In genomic region chr9:105522063-105522462, GRCm38 (mm10) we compare ENCODE assay signal across 14 mouse cellular contexts. TPM values are rescaled to one million over a fixed set of nuclear protein-coding genes. Genes with fewer than 3 reads are reported as not detected.
A peak's percentile ranks its signal among the peaks of the same experiment; 100 is the strongest.
DNase-seq lines count a peak whose midpoint lies in the region; ATAC-seq lines count a peak whose summit lies in the region.
"Had no signal": no experiment of that assay in that cellular context is flagged by ENCODE, and none has a peak within 500 bp of the region (broad histone marks: within the 10 kb centered on the region; RNA-seq: fewer than 3 reads in every experiment).

No protein-coding gene starts in this region.

- peaks cover 7% of the 10 kb centered on the region for H3K4me1 ChIP-seq in lung, embryonic 16.5 days (replicated peaks; ENCODE audit: control insufficient read depth, insufficient read depth, low read length)
- H3K4me1 ChIP-seq in megakaryocyte, embryonic 14.5 days: peaks cover 71% of the 10 kb centered on the region

- H3K27ac ChIP-seq in lung, embryonic 16.5 days (ENCODE audit: low read length): peak overlapping the region; percentile 56
- H3K27ac ChIP-seq: kidney, embryonic 15.5 days; limb, embryonic 12.5 days had no signal

- peak; percentile 84 for DNase-seq in heart, adult 11 months
- no peak for DNase-seq in heart, postnatal 36 days
- no peak for DNase-seq in lung, postnatal 25 days (ENCODE audit: low spot score)
- DNase-seq in frontal cortex, postnatal 10 days (ENCODE audit: low spot score in 2 of 2): no peak
- DNase-seq in left cerebral cortex, adult 9 months (ENCODE audit: low spot score in 2 of 2): no peak
- DNase-seq: right cerebral cortex, postnatal 25 days; thymus, adult 2 months had no signal

- WGBS in lung, embryonic 16.5 days: 27% methylated on average over 3 of the region's 3 CpGs

- no peaks in the 10 kb centered on the region for H3K27me3 ChIP-seq in lung, embryonic 16.5 days (ENCODE audit: control insufficient read depth, insufficient read depth, low read depth, low read length)
- no peaks in the 10 kb centered on the region for H3K27me3 ChIP-seq in megakaryocyte, embryonic 14.5 days (replicated peaks)
- H3K27me3 ChIP-seq: kidney, embryonic 15.5 days had no signal

- peak; percentile 64; the same call in 1 of the 2 replicates for ATAC-seq in lung, embryonic 16.5 days (ENCODE audit: low read depth)
- ATAC-seq in common myeloid progenitor, adult 5-6 weeks (replicated peaks; ENCODE audit: low read depth, poor library complexity, severe bottlenecking): peak; percentile 37
- ATAC-seq: activated CD4-positive, CD25-positive, alpha-beta regulatory T cell, adult 4 months; CD4-positive, CD25-positive, alpha-beta regulatory T cell, adult 4 months had no signal

- no peak overlapping the region; the same call in 1 of the 2 replicates for H3K4me2 ChIP-seq in lung, embryonic 16.5 days (ENCODE audit: low read depth, low read length)
- H3K4me2 ChIP-seq: limb, embryonic 12.5 days had no signal

- H3K9ac ChIP-seq in lung, embryonic 16.5 days (ENCODE audit: low read length): no peak overlapping the region
- H3K9ac ChIP-seq: kidney, embryonic 15.5 days; limb, embryonic 12.5 days had no signal

- intact Hi-C loops in heart, postnatal 36 days (cut with DNase I): loop anchor here (10.0 kb wide), 1 partner anchor 93 kb away; no protein-coding TSS in a partner anchor

- H3K9me3 ChIP-seq in lung, embryonic 16.5 days (ENCODE audit: control insufficient read depth, low read length): no peaks in the 10 kb centered on the region
- H3K9me3 ChIP-seq in megakaryocyte, embryonic 14.5 days: no peaks in the 10 kb centered on the region
- H3K9me3 ChIP-seq: kidney, embryonic 15.5 days; limb, embryonic 12.5 days had no signal

- no peaks in the 10 kb centered on the region for H3K36me3 ChIP-seq in lung, embryonic 16.5 days (ENCODE audit: control insufficient read depth, insufficient read depth, low read length)
- peaks cover 16% of the 10 kb centered on the region for H3K36me3 ChIP-seq in megakaryocyte, embryonic 14.5 days (replicated peaks; ENCODE audit: low read length)
- H3K36me3 ChIP-seq: kidney, embryonic 15.5 days; limb, embryonic 12.5 days had no signal

- no peak overlapping the region for H3K4me3 ChIP-seq in lung, embryonic 16.5 days (ENCODE audit: low read length)
- H3K4me3 ChIP-seq in megakaryocyte, embryonic 14.5 days (replicated peaks): peak overlapping the region; percentile 91
- H3K4me3 ChIP-seq: kidney, embryonic 15.5 days; limb, embryonic 12.5 days had no signal

RNA-seq across cellular contexts. Expression of gene Atp2c1, which starts 5.1 kb away (rescaled TPM):
- 10 to 100 TPM; 64.6 to 69.8 TPM for total RNA-seq in heart, postnatal 36 days (2021)
- polyA plus RNA-seq in lung, embryonic 16.5 days (2015; fragmentation: Nextera tagmentation; extraction: Ambion mirVana): 65.2 and 70.6 TPM in 2 replicates
- total RNA-seq in common myeloid progenitor, adult 5-6 weeks (2017): 58.7 and 66.9 TPM in 2 replicates
- 4.5 TPM in 1 of 2 replicates, not detected in the other for polyA plus RNA-seq in megakaryocyte, embryonic 14.5 days (2012; ENCODE audit: insufficient read depth, low replicate concordance)
